Mouse (Mus musculus): ENCODE measurements around the gene Apobec1. TPM values are rescaled to one million over a fixed set of nuclear protein-coding genes. Genes with fewer than 3 reads are reported as not detected.
"Not testable (repeated sequence)": the region's sequence is repeated elsewhere in the genome, so short reads cannot be mapped to it uniquely, and the experiment has no call there.

Gene Apobec1
- total RNA-seq, 2 experiments from 2014 or later: 1.4 to 1.8 TPM

DNA sequence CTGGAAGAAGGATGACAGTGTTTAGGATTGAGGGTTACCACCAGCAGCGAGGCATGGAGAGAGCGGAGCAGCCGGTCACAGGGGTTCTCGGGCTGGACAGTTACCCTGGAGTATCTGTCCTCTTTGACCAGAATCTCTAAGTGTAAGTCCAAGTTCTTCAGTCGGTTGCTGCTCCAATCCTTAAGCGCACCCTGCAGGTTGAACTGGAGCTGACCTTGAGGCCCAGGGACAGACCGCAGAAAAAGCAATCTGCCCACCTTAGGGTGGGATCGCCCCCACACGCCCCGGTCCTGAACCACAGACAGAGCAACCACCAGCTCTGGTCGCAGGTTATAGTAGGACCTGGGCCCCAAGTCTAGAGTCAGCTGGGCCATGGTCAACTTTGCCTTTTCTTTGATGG lies 4.4 kb upstream of the Apobec1 start:
- intact Hi-C loops (cut with DNase I; ENCODE audit: low total_unique reads): no loop called here
- DNase-seq: no peak

DNA sequence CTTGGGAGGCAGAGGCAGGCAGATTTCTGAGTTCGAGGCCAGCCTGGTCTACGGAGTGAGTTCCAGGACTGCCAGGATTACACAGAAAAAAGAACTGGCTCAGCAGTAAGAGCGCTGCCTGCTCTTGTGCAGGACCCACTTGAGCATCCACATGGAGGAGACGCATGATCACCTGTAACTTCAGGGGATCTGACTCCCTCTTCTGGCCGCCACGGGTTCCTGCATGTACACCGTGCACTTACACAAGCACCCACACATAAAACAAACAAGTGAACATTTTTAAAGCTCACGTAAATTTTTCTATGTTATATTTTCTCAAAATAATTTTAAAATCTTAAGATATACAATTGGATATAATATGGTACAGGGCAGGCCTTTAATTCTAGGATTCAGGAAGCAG lies 3.2 kb upstream of the Apobec1 start:
- intact Hi-C loops (cut with DNase I; ENCODE audit: low total_unique reads): no loop called here
- DNase-seq: no peak

GRCm38 (mm10) chr6:122604260-122604659 lies 2.0 kb upstream of the Apobec1 start:
- intact Hi-C loops (cut with DNase I; ENCODE audit: low total_unique reads): no loop called here
- DNase-seq: no peak

DNA sequence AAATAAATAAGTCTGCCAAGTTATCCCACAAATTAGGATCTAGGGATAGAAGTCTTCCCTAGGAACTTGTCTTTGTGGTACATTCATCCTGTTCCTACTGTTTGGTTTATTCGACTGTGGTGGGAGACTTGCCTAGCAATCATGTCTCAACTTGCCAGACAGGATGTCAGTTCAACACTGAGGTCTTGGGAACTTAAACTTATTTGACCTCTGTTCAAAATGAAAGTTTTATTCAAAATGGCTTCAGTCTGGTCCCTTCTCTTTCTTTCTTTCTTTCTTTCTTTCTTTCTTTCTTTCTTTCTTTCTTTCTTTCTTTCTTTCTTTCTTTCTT lies 713 bp upstream of the Apobec1 start:
- intact Hi-C loops (cut with DNase I; ENCODE audit: low total_unique reads): no loop called here
- DNase-seq: no peak

DNA sequence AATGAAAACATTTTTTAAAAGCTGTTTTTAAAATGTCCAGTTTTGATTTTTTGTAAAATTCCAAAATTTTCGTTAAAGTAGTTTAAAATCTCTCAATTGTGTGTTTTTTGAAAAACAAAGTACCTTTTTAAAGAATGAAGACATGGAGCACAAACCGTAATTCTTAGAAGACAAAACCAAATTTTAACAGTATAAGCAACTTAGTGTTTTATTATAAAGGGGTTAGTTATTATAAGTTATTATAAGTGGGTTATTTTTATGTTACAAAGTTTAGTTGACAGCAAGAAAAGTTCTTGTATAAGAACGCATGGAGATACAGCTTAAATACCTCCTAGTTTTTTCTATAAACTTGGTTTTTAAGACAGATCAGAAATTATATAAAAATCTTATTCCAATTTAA lies 629 bp downstream of the Apobec1 start:
- intact Hi-C loops (cut with DNase I; ENCODE audit: low total_unique reads): no loop called here

GRCm38 (mm10) chr6:122601031-122601430 lies 1.2 kb downstream of the Apobec1 start:
- no peak for DNase-seq
- intact Hi-C loops (cut with DNase I; ENCODE audit: low total_unique reads): no loop called here

More for the DNA sequence above, 629 bp downstream of the Apobec1 start:
- no peak for DNase-seq

GRCm38 (mm10) chr6:122600066-122600646 lies 2.1 kb downstream of the Apobec1 start:
- no peak for DNase-seq
- intact Hi-C loops (cut with DNase I; ENCODE audit: low total_unique reads): no loop called here

DNA sequence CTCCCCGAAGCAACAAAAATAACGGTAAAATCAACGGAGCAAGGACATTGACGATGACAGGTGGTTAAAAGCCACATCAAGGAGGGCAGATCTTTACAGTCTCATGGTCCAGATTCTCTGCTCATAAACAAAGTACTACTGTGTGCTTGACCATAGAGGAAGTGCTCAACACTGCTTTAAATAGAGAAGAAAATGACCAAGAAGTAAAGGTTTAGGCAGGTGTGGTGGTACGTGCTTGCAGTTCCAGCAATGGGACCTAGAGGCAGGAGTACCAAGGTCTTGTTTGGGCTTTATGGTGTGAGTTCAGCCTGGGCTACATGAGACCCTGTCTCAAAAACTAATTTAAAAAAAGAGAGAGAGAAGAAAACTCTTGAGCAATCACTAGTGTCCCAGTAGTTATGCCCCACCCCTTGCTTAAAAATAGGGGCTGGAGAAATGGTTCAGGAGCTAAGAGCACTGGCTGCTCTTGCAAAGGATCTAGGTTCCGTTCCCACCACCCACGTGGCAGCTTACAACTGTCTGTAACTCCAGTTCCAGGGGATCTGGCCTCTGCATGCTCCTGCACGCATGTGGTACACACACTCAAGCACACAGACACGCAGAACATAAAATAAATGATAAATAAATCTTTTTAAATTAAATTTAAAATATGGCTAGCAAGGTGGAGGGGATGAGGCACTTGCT lies 3.0 kb downstream of the Apobec1 start:
- DNase-seq: no peak
- intact Hi-C loops (cut with DNase I; ENCODE audit: low total_unique reads): no loop called here

DNA sequence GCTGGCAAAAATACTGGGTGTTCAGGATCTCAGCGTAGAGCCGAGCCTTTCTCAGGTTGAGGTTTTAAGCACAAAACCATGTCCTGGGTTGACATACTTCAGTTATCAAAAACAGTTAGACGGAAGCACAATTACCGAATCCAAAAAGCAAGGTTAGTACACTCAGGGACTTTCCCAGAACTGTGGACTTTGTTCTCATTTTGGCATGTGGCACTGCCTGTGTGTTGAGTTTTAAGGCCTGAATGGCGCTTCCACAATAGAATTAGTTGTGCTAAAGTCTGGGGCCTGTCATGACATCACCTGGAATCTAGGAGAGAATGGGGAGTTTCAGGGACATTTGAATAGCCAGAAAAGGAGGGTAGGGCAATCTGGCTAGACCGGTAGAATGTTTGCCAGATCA lies 3.8 kb downstream of the Apobec1 start:
- DNase-seq: no peak
- intact Hi-C loops (cut with DNase I; ENCODE audit: low total_unique reads): no loop called here

DNA sequence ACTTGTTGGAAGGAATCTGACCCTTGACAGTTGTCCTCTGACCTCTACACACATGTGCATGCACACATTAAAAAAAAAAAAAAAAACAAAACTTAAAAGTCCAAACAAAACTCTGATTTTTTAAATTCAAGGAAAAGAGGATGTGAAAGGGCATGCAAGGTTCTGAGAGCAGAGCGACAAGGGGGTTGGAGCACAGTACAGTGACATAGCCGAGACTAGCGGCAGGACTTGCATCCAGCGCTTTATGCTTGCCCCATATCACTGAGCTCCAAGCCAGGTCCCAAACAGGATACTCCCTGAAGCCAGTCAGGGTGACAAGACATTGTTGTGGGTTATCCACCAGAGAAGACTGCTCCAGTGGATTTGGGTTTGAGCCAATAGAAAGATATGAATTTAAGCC lies 4.2 kb downstream of the Apobec1 start:
- DNase-seq: no peak
- intact Hi-C loops (cut with DNase I; ENCODE audit: low total_unique reads): no loop called here

DNA sequence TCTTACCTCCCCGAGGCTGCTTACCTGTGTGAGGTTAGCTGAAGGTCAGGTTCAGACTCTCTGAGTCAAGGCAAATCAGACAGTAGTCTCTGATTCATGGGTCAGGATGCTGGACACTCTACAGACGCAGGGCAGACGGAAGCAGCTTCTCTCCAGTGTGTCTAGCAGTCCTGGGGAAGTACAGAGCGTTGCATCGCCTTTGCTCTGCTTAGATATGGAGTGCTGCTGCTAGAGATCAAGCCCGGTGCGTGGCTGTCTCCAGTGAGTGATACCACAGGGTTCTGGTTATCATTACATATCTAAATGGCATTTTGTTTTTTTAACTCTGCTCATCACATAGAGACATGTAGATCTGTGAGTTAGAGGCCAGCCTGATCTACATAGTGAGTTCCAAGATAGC lies 5.6 kb downstream of the Apobec1 start:
- DNase-seq: no peak
- intact Hi-C loops (cut with DNase I; ENCODE audit: low total_unique reads): no loop called here

DNA sequence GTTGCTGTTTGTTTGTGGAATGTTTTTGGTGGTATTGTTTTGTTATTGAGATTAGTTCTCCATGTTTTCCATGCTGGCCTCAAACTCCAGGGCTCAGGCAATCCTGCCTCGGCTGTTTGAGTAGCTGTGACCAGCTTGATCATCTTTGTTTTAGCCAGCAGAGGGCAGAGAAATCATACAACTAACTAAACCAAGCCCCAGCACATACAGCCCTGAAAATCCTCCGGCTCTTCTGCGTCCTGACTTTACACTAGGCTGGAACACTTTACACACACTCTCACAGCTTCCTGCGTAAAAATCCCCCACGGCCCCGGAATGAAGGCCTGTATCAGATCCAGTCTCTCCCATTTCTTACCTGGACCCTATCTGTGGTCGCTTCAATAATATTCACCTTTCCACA lies 6.6 kb downstream of the Apobec1 start:
- DNase-seq: no peak
- intact Hi-C loops (cut with DNase I; ENCODE audit: low total_unique reads): no loop called here

GRCm38 (mm10) chr6:122592905-122593304 lies 9.3 kb downstream of the Apobec1 start:
- intact Hi-C loops (cut with DNase I; ENCODE audit: low total_unique reads): no loop called here

DNA sequence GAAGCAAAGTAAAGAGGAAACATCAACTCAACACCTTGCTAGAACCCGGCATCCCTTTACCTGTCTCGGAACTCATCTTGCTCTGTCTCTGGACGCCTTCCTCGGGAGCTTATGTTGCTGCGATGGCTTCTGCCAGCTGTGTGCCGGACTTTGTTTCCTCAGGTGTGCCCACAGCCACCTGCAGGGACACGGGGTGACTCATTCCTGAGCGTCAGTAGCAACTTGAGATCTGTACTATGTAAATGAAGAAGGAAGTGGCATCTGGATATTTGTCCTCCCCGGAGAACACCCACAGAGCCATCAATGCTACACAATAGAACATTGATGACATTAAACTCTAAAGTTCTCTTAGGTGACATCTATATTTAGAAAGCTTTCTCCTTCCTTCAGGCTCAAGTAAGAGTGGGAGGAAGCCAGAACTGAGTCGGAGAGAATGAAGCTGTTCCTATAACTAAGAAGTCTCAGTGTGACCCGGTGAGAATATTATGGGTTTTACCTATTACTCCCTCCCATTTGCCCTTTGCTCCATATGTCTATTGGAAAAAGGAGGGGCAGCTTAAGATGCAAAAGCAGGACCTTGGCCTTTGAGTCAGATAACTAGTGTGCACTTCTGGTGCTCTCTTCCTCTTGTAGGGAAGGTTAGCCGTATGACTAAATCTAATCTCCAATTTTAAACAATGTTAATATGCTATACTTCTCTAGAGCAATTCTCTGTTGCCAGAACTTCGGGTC lies 11.1 kb downstream of the Apobec1 start:
- intact Hi-C loops (cut with DNase I; ENCODE audit: low total_unique reads): no loop called here
- no peak for DNase-seq

More at GRCm38 (mm10) chr6:122592905-122593304, 9.3 kb downstream of the Apobec1 start:
- no peak for DNase-seq

GRCm38 (mm10) chr6:122579086-122579485 lies 23.2 kb downstream of the Apobec1 start:
- no peak for DNase-seq
- intact Hi-C loops (cut with DNase I; ENCODE audit: low total_unique reads): no loop called here

DNA sequence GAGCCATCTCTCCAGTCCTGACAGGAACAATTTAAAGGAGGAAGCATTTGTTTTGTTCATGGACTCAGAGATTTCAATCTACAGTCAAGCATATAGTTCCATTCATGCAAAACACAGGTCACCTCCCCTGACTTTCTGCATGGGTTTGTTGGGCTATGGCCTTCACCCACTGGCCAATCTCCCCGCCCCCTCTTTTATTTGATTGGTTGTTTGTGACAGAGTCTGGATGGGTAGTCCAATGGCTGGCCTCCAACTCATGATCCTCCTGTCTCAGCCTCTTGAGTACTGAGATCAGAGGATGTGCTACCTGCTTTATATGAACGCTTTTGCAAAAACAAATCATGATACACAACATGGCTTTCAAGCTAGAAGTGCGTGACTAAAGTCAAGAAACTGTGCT lies 25.2 kb downstream of the Apobec1 start:
- no peak for DNase-seq
- intact Hi-C loops (cut with DNase I; ENCODE audit: low total_unique reads): no loop called here

- DNase-seq: not testable (repeated sequence)
Measured at GRCm38 (mm10) chr6:122575037-122575436, 27.2 kb downstream of the Apobec1 start.

DNA sequence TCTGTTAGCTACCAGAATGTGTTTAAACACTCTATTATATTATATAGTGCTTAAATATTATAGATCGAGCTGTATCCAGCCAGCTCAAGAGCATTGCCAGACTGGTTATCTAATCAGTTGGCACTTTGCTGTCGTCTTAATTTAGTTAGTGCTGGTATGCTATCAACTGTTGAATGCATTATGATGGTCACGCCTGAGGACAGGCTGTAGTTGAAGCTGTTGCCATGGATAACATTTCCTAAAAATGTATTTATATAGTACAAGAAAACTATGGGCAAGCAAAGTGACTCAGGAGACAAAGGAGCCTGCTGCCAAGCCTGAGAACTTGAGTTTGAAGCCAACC lies 30.7 kb downstream of the Apobec1 start:
- intact Hi-C loops (cut with DNase I; ENCODE audit: low total_unique reads): no loop called here

More at GRCm38 (mm10) chr6:122575037-122575436, 27.2 kb downstream of the Apobec1 start:
- intact Hi-C loops (cut with DNase I; ENCODE audit: low total_unique reads): not testable (repeated sequence)

GRCm38 (mm10) chr6:122570695-122571616 lies 31.3 kb downstream of the Apobec1 start:
- intact Hi-C loops (cut with DNase I; ENCODE audit: low total_unique reads): no loop called here
- DNase-seq: no peak

More for the DNA sequence above, 30.7 kb downstream of the Apobec1 start:
- no peak for DNase-seq

GRCm38 (mm10) chr6:122569762-122570161 lies 32.5 kb downstream of the Apobec1 start:
- intact Hi-C loops (cut with DNase I; ENCODE audit: low total_unique reads): loop anchor here (10.0 kb wide), 1 partner anchor 165 kb away; no protein-coding TSS in a partner anchor
- DNase-seq: no peak

Measured in gastrocnemius, postnatal 14 days (tissue).